Mouse (Mus musculus) liver, postnatal 0 days (tissue): ENCODE measurements around the gene Rars.

Experiments
- CTCF ChIP-seq: sonication (generic); IDR thresholded peaks from 2 replicates; pipeline ENCODE4 v1.5.1; 2016; ENCODE audit warnings: antibody characterized with exemption, low read depth
- EP300 ChIP-seq: IDR thresholded peaks from 2 replicates; pipeline ENCODE4 v1.6.1; 2016; ENCODE audit warnings: antibody characterized with exemption, low read depth, mild to moderate bottlenecking

GRCm38 (mm10) chr11:35811458-35811857, 22.8 kb downstream of the Rars start:
- no peak for TF ChIP-seq EP300
- no peak for TF ChIP-seq CTCF
